Mouse (Mus musculus) bone marrow macrophage, adult 2 months (primary cell): ENCODE data around the gene Hoxd12. TPM values are rescaled to one million over a fixed set of nuclear protein-coding genes. Genes with fewer than 3 reads are reported as not detected.

Experiments used
- H3K27ac ChIP-seq: 2 replicates; pipeline ENCODE4 v1.5.1; 2012; ENCODE audit warnings: low read depth, low read length; ENCODE audit not compliant: insufficient read depth
- H3K4me1 ChIP-seq: 2 replicates; pipeline ENCODE4 v1.6.1; 2012; ENCODE audit warnings: low read length; ENCODE audit not compliant: control insufficient read depth, insufficient read depth
- H3K4me3 ChIP-seq: 2 replicates; pipeline ENCODE4 v1.5.1; 2012; ENCODE audit warnings: mild to moderate bottlenecking, low read length, moderate library complexity; ENCODE audit not compliant: insufficient read depth
- CTCF ChIP-seq: IDR thresholded peaks from 2 replicates; pipeline ENCODE4 v1.5.1; 2012; ENCODE audit warnings: low read depth, mild to moderate bottlenecking, low read length, moderate library complexity
- POLR2A ChIP-seq: IDR thresholded peaks from 2 replicates; pipeline ENCODE4 v1.6.1; 2012; ENCODE audit warnings: mild to moderate bottlenecking, low read depth, low read length, borderline replicate concordance
- polyA plus RNA-seq: library from polyadenylated mRNA; stranded (reverse); fragments of >200 nt; gene quantifications from 2 replicates; pipeline ENCODE4 v1.2.4, GENCODE M21; 2012; ENCODE audit not compliant: missing spikeins, insufficient read depth, insufficient read length

Gene Hoxd12
- polyA plus RNA-seq, 1 experiment: not detected

- Histone ChIP-seq H3K4me1 (no peaks in the 10 kb centered on the region), H3K27ac (no peak overlapping the region), H3K4me3 (no peak overlapping the region)
- TF ChIP-seq POLR2A (no peak), CTCF (no peak; the same call in 1 of the 2 replicates)
Measured at GRCm38 (mm10) chr2:74663291-74663925, 11.4 kb upstream of the Hoxd12 start.

DNA sequence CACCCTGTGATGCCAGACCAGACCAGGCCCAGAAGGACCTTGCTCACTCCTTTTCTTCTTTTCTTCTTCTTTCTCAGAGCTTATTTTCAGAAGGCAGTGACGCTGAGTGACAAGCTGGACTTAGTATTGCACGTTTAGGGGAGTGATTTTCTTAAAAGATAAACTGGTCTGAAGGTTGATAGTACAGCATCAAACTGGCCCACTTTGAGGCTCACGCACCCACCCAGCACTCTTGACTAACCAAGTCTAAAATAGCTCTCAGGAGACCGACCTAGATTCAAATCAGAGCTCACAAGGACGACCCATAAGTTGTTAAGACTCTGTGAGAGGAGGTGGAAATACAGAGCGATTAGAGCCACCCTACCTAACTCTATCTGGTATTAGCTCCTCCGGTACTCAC is 8.4 kb upstream of the Hoxd12 start:
- Histone ChIP-seq H3K4me3 (no peak overlapping the region), H3K4me1 (no peaks in the 10 kb centered on the region), H3K27ac (no peak overlapping the region)
- TF ChIP-seq POLR2A (no peak), CTCF (no peak)

- no peak overlapping the region for H3K4me3 ChIP-seq
- no peaks in the 10 kb centered on the region for H3K4me1 ChIP-seq
- no peak overlapping the region for H3K27ac ChIP-seq
- TF ChIP-seq POLR2A: no peak
Measured at GRCm38 (mm10) chr2:74667191-74667841, 7.5 kb upstream of the Hoxd12 start.

GRCm38 (mm10) chr2:74667842-74668357 is 6.9 kb upstream of the Hoxd12 start, which contains the start of gene Hoxd13:
Gene Hoxd13 (plus strand): TSS chr2:74668310.
- TF ChIP-seq CTCF: no peak
- TF ChIP-seq POLR2A: no peak
- no peak within 1 kb of the TSS for H3K27ac ChIP-seq
- H3K4me1 ChIP-seq: 0 out of 2 replicates have a peak, but pooled peaks cover 2% of the 10 kb centered on the region
- peak within 1 kb of the TSS; percentile 25; the same call in 1 of the 2 replicates for H3K4me3 ChIP-seq

- Histone ChIP-seq H3K4me3 (peak overlapping the region; percentile 25; the same call in 1 of the 2 replicates), H3K27ac (no peak overlapping the region), H3K4me1 (0 out of 2 replicates have a peak, but pooled peaks cover 2% of the 10 kb centered on the region)
- no peak for TF ChIP-seq POLR2A
Measured at GRCm38 (mm10) chr2:74668370-74669229, 6.2 kb upstream of the Hoxd12 start.

- H3K4me3 ChIP-seq: no peak overlapping the region
- TF ChIP-seq POLR2A (no peak), CTCF (no peak)
- H3K4me1 ChIP-seq: 0 out of 2 replicates have a peak, but pooled peaks cover 2% of the 10 kb centered on the region
- no peak overlapping the region for H3K27ac ChIP-seq
Measured at GRCm38 (mm10) chr2:74669230-74669578, 5.6 kb upstream of the Hoxd12 start.

DNA sequence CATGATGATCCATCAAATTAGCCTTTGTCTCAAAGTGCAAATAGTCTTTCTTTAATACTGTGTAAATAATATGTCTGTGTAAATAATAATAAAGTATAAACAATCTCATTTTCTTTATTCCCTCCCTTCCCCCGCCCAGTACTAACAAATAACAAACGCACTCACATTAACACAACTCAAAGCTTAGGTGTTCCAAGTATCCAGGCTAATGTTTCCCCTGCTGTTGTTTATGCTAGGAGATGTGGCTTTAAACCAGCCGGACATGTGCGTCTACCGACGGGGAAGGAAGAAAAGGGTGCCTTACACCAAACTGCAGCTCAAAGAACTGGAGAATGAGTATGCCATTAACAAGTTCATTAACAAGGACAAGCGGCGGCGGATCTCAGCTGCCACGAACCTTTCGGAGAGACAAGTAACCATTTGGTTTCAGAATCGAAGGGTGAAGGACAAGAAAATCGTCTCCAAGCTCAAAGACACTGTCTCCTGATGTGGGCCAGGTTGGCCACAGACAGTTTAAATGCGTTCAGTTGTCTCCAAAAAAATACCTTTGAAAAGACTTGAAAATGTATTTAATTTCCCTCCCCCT is 5.1 kb upstream of the Hoxd12 start:
- H3K27ac ChIP-seq: no peak overlapping the region
- TF ChIP-seq CTCF (no peak), POLR2A (no peak)
- H3K4me3 ChIP-seq: no peak overlapping the region
- 0 out of 2 replicates have a peak, but pooled peaks cover 2% of the 10 kb centered on the region for H3K4me1 ChIP-seq

- 0 out of 2 replicates have a peak, but pooled peaks cover 2% of the 10 kb centered on the region for H3K4me1 ChIP-seq
- TF ChIP-seq POLR2A (no peak), CTCF (no peak)
- H3K27ac ChIP-seq: no peak overlapping the region
- H3K4me3 ChIP-seq: no peak overlapping the region
Measured at GRCm38 (mm10) chr2:74670632-74671188, 4.1 kb upstream of the Hoxd12 start.

DNA sequence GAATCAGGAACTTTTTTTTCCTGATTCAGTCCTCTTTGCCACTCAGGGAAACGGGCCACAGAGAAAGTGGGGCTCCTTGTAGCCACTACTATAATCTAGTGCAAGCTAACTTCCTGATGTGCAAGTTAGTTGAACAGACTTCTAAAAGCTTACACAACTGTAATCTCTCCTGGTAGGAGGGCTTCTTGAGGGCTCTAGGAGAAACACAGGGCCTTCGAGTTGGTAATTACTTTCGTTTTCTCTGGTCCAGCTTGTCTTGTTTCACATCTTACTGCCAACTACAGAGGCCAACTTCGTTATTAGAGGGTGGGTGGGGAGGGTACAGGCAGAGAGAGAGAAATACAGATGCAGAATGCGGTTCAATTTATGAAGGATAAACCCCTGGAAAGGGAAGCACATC is 3.0 kb upstream of the Hoxd12 start:
- no peak for TF ChIP-seq POLR2A
- TF ChIP-seq CTCF: no peak
- H3K27ac ChIP-seq: no peak overlapping the region
- no peak overlapping the region for H3K4me3 ChIP-seq
- 0 out of 2 replicates have a peak, but pooled peaks cover 2% of the 10 kb centered on the region for H3K4me1 ChIP-seq
